Mouse (Mus musculus) cerebellum, adult 2 months (tissue): ENCODE measurements around the gene Cfap77.

Experiments
- CTCF ChIP-seq: fragments of 200-500 bp; IDR thresholded peaks from 2 replicates; pipeline ENCODE4 v1.5.1; 2011; ENCODE audit warnings: low read depth, mild to moderate bottlenecking, control low read depth, low read length, moderate library complexity, borderline replicate concordance; ENCODE audit not compliant: insufficient read depth
- POLR2A ChIP-seq: fragments of 200-500 bp; IDR thresholded peaks from 2 replicates; pipeline ENCODE4 v1.6.1; 2011; ENCODE audit warnings: low read length, control low read depth, borderline replicate concordance; ENCODE audit not compliant: insufficient read depth

GRCm38 (mm10) chr2:28974520-28974919 lies 80.3 kb downstream of the Cfap77 start:
- TF ChIP-seq CTCF (no peak), POLR2A (no peak)
